Mouse (Mus musculus) heart, embryonic 16.5 days (tissue): ENCODE data around the gene Npc1l1. TPM values are rescaled to one million over a fixed set of nuclear protein-coding genes. Genes with fewer than 3 reads are reported as not detected.
A peak's percentile ranks its signal among the peaks of the same experiment; 100 is the strongest.

Experiments used
- ATAC-seq: fragments of 200-750 bp; cut with Nextera tagmentation; replicated peaks from 2 replicates; pipeline ENCODE4 v1.8.0; 2017; ENCODE audit warnings: moderate number of reproducible peaks; ENCODE audit not compliant: insufficient read depth, low FRiP score; ENCODE audit errors: extremely low read depth
- H3K27ac ChIP-seq: fragments of 300-500 bp; sonication (generic); 2 replicates; pipeline ENCODE4 v1.5.1; 2014; ENCODE audit warnings: mild to moderate bottlenecking, low read length, control low read depth, moderate library complexity
- H3K27me3 ChIP-seq: fragments of 300-500 bp; sonication (generic); 2 replicates; pipeline ENCODE4 v1.6.1; 2014; ENCODE audit warnings: low read length, mixed read lengths; ENCODE audit not compliant: control insufficient read depth, insufficient read depth
- H3K36me3 ChIP-seq: fragments of 300-500 bp; sonication (generic); 2 replicates; pipeline ENCODE4 v1.6.1; 2014; ENCODE audit not compliant: control insufficient read depth, insufficient read depth
- H3K4me1 ChIP-seq: fragments of 300-500 bp; sonication (generic); 2 replicates; pipeline ENCODE4 v1.6.1; 2014; ENCODE audit warnings: low read length, mixed read lengths; ENCODE audit not compliant: control insufficient read depth, insufficient read depth
- H3K4me2 ChIP-seq: fragments of 300-500 bp; sonication (generic); 2 replicates; pipeline ENCODE4 v1.6.1; 2014; ENCODE audit warnings: low read depth, mild to moderate bottlenecking, control low read depth, low read length
- H3K4me3 ChIP-seq: fragments of 300-500 bp; sonication (generic); 2 replicates; pipeline ENCODE4 v1.5.1; 2014; ENCODE audit warnings: mild to moderate bottlenecking, control low read depth, low read length
- H3K9ac ChIP-seq: fragments of 300-500 bp; sonication (generic); 2 replicates; pipeline ENCODE4 v1.6.1; 2014; ENCODE audit warnings: low read length, control low read depth
- H3K9me3 ChIP-seq: fragments of 300-500 bp; sonication (generic); replicated peaks from 2 replicates; pipeline ENCODE4 v1.6.1; 2016; ENCODE audit warnings: low read length; ENCODE audit not compliant: control insufficient read depth
- WGBS: fragments of 180-500 bp; shearing (Covaris S2); extraction: QIAGEN DNeasy Blood & Tissue Kit; methylation state at CpG from one replicate; pipeline ENCODE4 v1.1.7; 2014; 5-methylcytosine and 5-hydroxymethylcytosine counted together
- polyA plus RNA-seq: library from polyadenylated mRNA; unstranded; fragments of >200 nt; fragmentation: Nextera tagmentation; extraction: Ambion mirVana; gene quantifications from 2 replicates; pipeline ENCODE4 v1.2.1, GENCODE M21; 2015

Npc1l1 gene
- polyA plus RNA-seq, 1 experiment from 2014 or later = 0.34 TPM

GRCm38 (mm10) chr11:6177781-6178420, 52.0 kb downstream of the Npc1l1 start:
- peak overlapping the region; percentile 61; the same call in 1 of the 2 replicates for H3K27ac ChIP-seq

GRCm38 (mm10) chr11:6175506-6175905, 54.4 kb downstream of the Npc1l1 start:
- no peak overlapping the region for H3K4me2 ChIP-seq
- WGBS = 14% methylated on average over 1 of the region's 1 CpGs

More at GRCm38 (mm10) chr11:6177781-6178420, 52.0 kb downstream of the Npc1l1 start:
- ATAC-seq = no peak
- H3K4me2 ChIP-seq = no peak overlapping the region
- 76% methylated on average over 8 of the region's 8 CpGs for WGBS
- H3K4me1 ChIP-seq = peaks cover 45% of the 10 kb centered on the region
- H3K4me3 ChIP-seq = no peak overlapping the region
- H3K27me3 ChIP-seq = no peaks in the 10 kb centered on the region
- H3K36me3 ChIP-seq = no peaks in the 10 kb centered on the region
- no peaks in the 10 kb centered on the region for H3K9me3 ChIP-seq
- no peak overlapping the region for H3K9ac ChIP-seq

GRCm38 (mm10) chr11:6174719-6175118, 55.2 kb downstream of the Npc1l1 start:
- ATAC-seq = peak; percentile 84
- 11% methylated on average over 7 of the region's 7 CpGs for WGBS
- peak overlapping the region; percentile 48 for H3K4me2 ChIP-seq

More at GRCm38 (mm10) chr11:6175506-6175905, 54.4 kb downstream of the Npc1l1 start:
- Histone ChIP-seq H3K36me3 (no peaks in the 10 kb centered on the region), H3K4me3 (no peak overlapping the region), H3K9me3 (no peaks in the 10 kb centered on the region), H3K9ac (no peak overlapping the region), H3K4me1 (peaks cover 45% of the 10 kb centered on the region), H3K27ac (peak overlapping the region; percentile 82), H3K27me3 (no peaks in the 10 kb centered on the region)
- ATAC-seq = no peak; the same call in 1 of the 2 replicates

GRCm38 (mm10) chr11:6169041-6169663, 60.8 kb downstream of the Npc1l1 start:
- Histone ChIP-seq H3K27me3 (no peaks in the 10 kb centered on the region), H3K4me2 (no peak overlapping the region), H3K27ac (no peak overlapping the region), H3K9me3 (no peaks in the 10 kb centered on the region), H3K4me3 (no peak overlapping the region), H3K4me1 (peaks cover 6% of the 10 kb centered on the region), H3K9ac (no peak overlapping the region), H3K36me3 (no peaks in the 10 kb centered on the region)
- no peak for ATAC-seq
- WGBS = 65% methylated on average over 2 of the region's 2 CpGs

More at GRCm38 (mm10) chr11:6174719-6175118, 55.2 kb downstream of the Npc1l1 start:
- Histone ChIP-seq H3K9me3 (no peaks in the 10 kb centered on the region), H3K4me1 (peaks cover 40% of the 10 kb centered on the region), H3K36me3 (no peaks in the 10 kb centered on the region), H3K27ac (peak overlapping the region; percentile 82), H3K9ac (no peak overlapping the region), H3K27me3 (no peaks in the 10 kb centered on the region), H3K4me3 (no peak overlapping the region)

GRCm38 (mm10) chr11:6166351-6166750, 63.6 kb downstream of the Npc1l1 start:
- WGBS = 77% methylated on average over 12 of the region's 12 CpGs

GRCm38 (mm10) chr11:6165391-6166081, 64.4 kb downstream of the Npc1l1 start:
- Histone ChIP-seq H3K27me3 (no peaks in the 10 kb centered on the region), H3K4me1 (peaks cover 5% of the 10 kb centered on the region), H3K9me3 (no peaks in the 10 kb centered on the region), H3K4me2 (no peak overlapping the region), H3K4me3 (no peak overlapping the region), H3K27ac (no peak overlapping the region), H3K9ac (no peak overlapping the region), H3K36me3 (no peaks in the 10 kb centered on the region)
- 95% methylated on average over 7 of the region's 7 CpGs for WGBS
- ATAC-seq = no peak

More at GRCm38 (mm10) chr11:6166351-6166750, 63.6 kb downstream of the Npc1l1 start:
- Histone ChIP-seq H3K4me1 (peaks cover 3% of the 10 kb centered on the region), H3K9ac (no peak overlapping the region), H3K4me2 (no peak overlapping the region), H3K27ac (no peak overlapping the region), H3K4me3 (no peak overlapping the region), H3K36me3 (no peaks in the 10 kb centered on the region), H3K27me3 (no peaks in the 10 kb centered on the region), H3K9me3 (no peaks in the 10 kb centered on the region)
- ATAC-seq = no peak

GRCm38 (mm10) chr11:6164781-6165180, 65.2 kb downstream of the Npc1l1 start:
- H3K4me3 ChIP-seq = no peak overlapping the region
- H3K9me3 ChIP-seq = no peaks in the 10 kb centered on the region
- H3K9ac ChIP-seq = no peak overlapping the region
- WGBS = 92% methylated on average over 7 of the region's 7 CpGs
- no peak overlapping the region for H3K27ac ChIP-seq
- H3K27me3 ChIP-seq = no peaks in the 10 kb centered on the region
- H3K4me2 ChIP-seq = no peak overlapping the region
- no peaks in the 10 kb centered on the region for H3K36me3 ChIP-seq
- ATAC-seq = no peak
- H3K4me1 ChIP-seq = peaks cover 6% of the 10 kb centered on the region

GRCm38 (mm10) chr11:6163706-6164105, 66.2 kb downstream of the Npc1l1 start:
- Histone ChIP-seq H3K27ac (no peak overlapping the region), H3K27me3 (no peaks in the 10 kb centered on the region), H3K4me1 (peaks cover 10% of the 10 kb centered on the region), H3K36me3 (no peaks in the 10 kb centered on the region), H3K9ac (no peak overlapping the region), H3K4me2 (no peak overlapping the region), H3K9me3 (no peaks in the 10 kb centered on the region), H3K4me3 (no peak overlapping the region)
- ATAC-seq = no peak
- 87% methylated on average over 12 of the region's 12 CpGs for WGBS

- no peak for ATAC-seq
- H3K9ac ChIP-seq = no peak overlapping the region
- no peak overlapping the region for H3K4me2 ChIP-seq
- H3K36me3 ChIP-seq = no peaks in the 10 kb centered on the region
- no peaks in the 10 kb centered on the region for H3K9me3 ChIP-seq
- no peak overlapping the region for H3K27ac ChIP-seq
- peaks cover 12% of the 10 kb centered on the region for H3K4me1 ChIP-seq
- H3K4me3 ChIP-seq = no peak overlapping the region
- H3K27me3 ChIP-seq = no peaks in the 10 kb centered on the region
- WGBS = 82% methylated on average over 3 of the region's 3 CpGs
Observed at GRCm38 (mm10) chr11:6163062-6163461, 66.9 kb downstream of the Npc1l1 start.
